Mouse (Mus musculus): ENCODE data around the gene Csf2rb2.

GRCm38 (mm10) chr15:78305341-78305933 is at the start of gene Csf2rb2:
- no peak for TF ChIP-seq EP300 (IDR thresholded peaks at IDR 0.05; ENCODE audit: low read depth)
- no peak for TF ChIP-seq CTCF (IDR thresholded peaks at IDR 0.05; ENCODE audit: low read depth)

Measured in heart, postnatal 0 days (tissue).